Mouse (Mus musculus) spleen, postnatal 4 days (tissue): ENCODE measurements at regions not wholly inside any gene's neighbourhood (a gene's known extent, or its start where the extent isn't known, plus 50 kb on each side); places are given as distances from the start of the nearest gene placed in this dataset.
"Not testable (repeated sequence)": the region's sequence is repeated elsewhere in the genome, so short reads cannot be mapped to it uniquely, and the experiment has no call there.

Experiments
- DNase-seq, 2 experiments: peaks; one replicate each; pipeline ENCODE4 v3.0.0; 2022; ENCODE audit warnings: low spot score in 2 of 2

DNA sequence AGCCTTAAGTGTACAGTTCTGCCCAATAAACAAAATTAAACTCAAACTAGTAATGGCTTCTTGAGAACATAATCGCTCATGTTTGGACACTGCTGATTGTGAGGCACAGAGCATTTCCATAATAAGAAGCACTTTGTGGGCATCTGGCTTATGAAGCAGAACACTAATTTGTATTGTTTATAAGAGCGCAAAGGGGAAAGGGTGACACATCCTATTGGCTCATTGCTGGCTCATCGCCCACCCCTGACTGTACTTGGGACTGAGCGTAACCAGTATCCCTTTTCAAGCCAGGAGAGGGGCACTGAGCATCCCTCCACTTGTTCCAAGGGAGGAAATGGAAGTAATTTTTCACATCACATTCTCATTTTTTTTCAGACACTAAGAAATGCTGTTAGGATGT, 288.0 kb downstream of the Sfmbt2 start:
- no peak for DNase-seq

DNA sequence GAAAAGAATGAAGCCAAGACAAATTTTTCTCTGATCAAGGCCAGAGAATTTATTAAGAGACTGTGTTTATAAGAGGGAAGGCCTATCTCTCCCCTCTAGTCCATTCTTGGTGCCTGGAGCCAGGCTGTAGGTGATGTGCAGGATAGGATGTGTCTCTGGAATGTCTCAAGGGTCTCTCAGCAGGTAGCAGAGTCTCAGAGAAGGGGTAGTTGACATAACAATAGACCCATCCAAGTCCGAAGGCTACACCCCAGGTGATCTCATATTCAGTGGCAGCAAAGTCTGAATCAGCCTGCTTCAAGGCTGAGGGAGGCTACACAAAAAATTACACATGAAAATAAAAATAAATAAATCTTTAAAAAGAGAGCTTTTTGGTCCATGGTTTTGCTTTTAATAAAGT, 297.6 kb downstream of the Sfmbt2 start:
- DNase-seq, result not testable (repeated sequence)

DNA sequence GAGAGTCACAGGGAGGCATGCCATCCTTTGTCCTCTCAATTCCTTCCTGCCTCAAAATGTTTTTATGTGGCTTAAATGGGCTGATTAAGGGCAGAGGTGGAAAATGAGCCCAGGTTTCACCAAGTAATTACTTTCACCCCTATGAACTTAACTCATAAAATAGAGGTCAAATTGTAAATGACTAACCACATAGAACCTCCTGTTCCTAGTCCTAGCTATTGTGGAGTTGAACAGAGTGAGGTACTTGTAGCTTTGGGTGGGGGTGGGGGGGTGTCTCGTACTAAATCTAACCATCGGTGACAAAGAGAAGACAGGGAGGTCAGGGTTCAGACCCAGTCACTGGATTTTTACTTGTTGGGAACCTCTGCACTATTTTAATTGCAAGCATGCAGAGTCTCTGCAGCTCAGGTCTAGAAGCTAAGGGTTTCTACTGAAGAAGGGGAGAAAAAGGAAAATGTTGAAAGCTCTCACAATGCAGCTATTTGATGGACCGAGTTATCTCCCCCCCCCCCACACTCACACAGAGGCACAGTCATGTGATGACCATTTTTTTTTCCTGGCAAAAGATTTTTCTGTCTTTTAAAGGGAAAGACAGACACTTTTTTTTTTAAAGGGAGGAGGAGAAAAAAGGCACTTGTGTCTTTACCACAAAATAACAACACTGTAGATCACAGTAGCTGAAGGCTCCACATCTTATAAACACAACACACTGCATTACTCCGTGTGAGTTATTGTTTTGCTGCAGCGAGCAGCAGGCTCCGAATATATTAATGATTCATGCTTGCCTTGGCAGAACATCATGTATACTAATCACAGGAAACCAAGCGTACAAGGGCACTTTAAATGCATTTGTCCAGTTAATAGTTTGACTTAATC, 300.4 kb downstream of the Sfmbt2 start:
- no peak for DNase-seq

DNA sequence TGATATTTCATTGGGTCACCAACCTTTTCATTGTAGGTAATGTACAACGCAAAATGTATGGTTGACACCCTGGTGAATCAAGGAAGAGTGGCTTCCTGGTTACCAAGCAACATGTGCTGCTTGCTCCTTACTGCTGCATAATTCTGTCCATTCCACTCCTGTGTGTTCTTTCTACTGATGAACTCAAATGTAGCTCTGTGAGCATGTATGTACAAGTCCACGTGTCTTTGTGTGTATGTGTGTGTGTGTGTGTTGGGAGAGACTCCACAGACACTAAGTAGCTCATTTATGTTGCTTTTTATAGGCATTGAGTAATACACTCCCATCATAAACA, 301.0 kb downstream of the Sfmbt2 start:
- DNase-seq, result no peak

DNA sequence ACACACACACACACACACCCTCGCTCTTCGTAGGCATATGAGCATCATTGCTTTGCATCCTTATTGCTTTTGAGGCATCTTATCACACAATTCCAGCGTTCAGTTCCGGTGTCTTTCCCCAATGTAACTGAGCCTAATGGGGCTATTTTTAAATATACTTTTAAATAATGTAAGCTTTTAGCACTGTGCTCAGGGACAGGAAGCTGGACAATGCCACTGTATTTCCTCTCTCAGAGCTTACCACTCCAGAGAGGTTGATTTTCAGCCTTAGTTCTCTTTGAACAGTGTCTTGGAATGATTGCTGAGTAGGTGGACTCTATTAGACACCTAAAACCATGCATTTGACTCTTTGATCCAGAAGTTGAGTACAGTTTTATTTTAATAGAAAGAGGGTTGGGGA, 301.9 kb downstream of the Sfmbt2 start:
- DNase-seq, result no peak

DNA sequence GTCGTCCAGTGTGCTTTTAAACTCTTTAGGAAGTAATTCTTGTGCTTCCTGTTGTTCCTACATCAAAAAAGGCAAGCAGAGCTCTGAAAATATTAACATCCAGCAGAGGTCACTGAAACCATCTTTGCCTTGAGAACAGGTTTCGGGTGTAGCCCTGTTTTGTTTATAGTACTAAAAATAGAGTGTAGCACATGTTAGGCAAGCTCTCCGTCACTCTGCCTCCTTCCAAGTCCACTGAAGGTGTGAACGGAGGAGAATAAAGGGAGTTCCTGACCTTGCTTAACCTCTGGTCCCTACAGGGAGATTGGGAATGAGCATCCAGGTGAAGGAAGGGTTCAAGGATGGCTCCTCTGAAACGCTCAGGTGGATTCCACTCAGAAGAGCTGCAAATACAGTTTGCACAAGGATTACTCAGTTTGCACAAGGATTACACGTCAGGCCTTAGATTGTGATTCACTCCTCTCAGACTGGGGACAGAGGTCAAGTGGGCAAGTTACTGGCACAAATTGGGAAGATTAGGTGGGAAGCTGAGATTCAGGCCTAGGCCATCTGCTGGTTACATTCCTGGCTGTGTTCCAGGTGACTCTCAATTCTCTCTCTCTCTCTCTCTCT, 304.5 kb downstream of the Sfmbt2 start:
- DNase-seq, result no peak

DNA sequence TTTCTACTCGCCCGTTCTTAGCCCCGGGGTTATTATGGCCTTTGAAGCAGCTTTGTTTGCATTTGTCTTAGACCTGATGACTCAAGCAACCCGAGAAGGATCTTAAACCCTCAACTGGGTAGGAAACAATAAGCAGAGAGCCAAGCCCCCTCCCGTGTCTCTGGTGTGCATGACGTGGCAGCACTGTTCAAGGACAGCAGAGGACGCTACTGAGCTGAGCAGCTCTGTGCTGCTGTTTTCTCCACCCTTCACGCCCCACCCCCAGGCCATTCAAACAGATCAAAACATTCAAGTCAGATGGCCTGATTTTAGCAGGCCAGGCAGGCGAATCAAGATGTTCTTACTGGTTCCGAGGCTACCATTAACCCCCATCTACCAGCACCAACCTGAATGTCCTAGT, 331.1 kb downstream of the Sfmbt2 start:
- DNase-seq, result no peak

DNA sequence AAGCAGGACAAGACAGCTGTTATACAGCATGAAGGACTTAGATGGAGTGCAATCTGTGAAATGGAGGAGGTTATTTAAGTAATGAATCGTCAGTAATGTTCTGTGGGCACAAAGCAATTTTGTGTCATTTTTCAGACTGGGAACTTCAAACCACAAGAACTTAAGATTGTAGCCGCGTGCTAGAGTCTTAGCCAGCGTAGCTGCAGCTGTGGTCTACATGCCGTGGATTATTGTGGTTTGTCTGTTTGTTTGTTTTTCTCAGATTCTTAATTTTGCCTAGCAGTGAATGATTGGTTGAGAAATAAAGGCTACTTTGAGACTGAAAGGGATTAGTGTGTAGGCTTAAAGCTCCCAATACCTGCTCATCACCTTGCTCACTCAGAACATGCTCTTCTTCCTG, 348.1 kb downstream of the Sfmbt2 start:
- DNase-seq, result no peak

DNA sequence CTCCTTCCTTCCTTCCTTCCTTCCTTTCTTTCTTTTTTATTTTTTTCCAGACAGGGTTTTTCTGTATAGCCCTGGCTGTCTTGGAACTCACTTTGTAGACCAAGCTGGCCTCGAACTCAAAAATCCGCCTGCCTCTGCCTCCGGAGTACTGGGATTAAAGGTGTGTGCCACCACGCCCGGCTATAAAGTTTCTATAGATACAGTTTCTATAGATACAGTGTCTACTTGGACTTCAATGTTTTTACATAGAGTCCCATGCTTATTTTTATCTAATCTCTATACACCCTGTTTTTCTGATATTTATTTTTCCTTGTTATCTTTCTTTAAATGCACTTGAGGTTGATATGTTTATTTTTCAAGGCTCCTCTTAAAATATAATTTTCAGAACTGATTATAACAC, 364.0 kb downstream of the Sfmbt2 start:
- not testable (repeated sequence) for DNase-seq

DNA sequence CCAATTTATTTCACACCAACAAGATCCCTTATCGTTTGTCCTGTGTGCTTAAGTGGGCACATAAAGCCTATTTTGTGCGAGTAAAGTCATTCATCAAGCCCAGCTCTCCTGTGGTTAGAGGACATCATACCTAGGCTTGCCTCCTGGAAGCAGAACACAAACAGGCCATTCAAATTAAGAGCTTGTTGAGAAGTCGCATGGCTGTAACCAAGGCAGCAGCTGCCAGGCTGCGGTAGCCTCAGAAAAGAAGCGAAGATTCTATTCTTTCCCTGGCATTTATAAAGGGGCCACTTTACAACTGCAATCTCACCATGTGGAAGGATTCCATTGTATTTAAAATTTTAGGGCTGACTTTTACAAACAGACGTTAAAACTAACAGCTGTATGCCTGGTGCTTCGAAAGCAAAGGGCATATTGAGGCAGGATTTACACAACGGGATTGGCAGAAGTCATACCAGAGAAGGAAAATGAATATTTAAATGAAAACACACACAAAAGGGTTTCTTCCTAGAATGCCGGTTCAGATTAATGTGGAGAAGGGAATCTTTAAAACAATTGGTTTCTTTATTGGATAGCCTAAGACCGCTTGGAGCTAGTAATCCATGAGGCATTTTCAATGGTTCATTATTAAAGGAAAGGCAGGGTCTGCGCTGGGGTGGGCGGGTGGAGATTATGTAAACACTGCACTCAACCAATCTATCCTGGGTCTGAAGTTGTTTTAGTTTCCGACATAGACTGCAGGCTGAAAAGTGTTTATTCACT, 366.6 kb downstream of the Sfmbt2 start:
- no peak for DNase-seq

DNA sequence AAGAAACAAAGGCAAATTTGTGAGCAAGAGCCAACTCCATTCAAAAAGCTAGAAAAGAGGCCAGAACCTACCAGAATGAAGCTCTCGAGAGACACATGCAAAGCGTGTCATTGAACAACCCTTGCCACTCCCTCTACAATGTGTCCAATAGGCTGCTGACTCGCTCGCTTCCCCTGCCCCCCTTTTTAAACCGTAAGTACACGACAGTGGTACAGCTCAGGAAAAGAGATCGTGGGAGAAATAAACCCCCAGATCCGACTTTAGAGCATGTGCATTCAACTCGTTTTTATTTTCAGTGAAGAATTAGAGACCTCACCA, 367.1 kb downstream of the Sfmbt2 start:
- no peak for DNase-seq

DNA sequence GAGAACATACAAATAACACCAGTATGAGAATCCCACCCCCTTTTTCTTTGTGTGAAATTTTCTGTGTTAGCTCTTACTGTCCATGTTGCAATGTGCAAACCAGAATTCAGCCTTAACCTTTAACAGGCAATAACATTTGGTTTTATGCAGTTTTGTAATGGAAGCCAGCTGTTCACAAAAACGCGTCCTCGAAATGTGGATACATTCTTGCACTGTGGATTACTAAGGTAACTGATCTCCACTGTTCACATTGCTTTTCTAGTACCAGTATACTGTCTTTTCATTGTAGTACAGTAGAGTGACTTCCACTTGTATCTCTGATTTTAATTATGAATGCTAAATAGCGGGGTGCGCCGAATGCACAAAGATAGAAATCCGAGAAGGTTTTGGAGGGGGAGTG, 374.8 kb downstream of the Sfmbt2 start:
- no peak for DNase-seq

DNA sequence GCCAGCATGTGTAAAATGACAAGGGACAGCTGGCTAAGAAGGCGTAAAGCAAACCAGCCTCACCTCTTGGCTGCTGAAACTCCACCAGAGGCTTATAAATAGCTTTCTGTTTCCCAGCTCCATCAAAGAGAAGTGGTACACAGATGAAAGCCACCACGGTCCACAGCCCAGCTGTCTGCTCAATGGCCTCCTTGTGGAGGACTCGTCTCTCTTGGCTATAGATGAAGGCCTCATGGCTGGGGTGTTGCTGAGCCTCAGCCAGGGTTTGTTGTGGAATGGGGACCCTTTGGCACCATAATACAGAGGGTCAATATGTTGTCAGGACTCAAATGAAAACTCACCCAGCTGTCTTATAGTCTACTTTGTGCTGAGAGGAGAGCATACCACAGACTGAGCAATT, 385.1 kb downstream of the Sfmbt2 start:
- no peak for DNase-seq

DNA sequence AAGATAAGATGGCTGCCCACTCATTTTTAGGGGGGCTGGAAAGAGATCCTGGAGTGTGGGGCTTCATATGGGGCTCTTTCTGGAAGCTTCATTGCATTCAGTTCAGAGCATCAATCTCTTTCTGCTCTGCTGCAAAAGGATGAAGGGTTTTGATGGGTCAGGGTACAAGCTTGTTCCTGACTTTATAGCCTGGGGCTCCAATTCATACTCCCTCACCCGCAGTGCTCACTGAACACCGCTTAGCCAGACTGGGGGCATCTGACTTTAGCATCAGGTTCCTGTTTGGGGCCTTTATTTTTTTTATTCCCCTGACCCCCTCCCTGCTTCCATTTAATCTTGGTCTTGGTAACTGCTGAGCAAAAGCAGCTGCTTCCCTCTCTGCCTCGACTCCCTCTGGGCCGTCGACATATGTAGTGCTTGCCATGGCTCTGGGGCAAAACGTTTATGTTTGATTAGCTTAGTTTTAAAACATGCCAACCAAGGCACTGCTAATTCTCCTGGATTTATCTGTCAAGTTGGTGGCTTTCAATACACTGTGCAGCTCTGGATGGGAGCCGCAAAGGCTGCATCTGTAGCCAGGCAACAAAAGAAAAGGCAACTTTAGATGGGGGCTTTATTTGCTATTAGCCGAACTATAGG, 387.0 kb downstream of the Sfmbt2 start:
- no peak for DNase-seq

DNA sequence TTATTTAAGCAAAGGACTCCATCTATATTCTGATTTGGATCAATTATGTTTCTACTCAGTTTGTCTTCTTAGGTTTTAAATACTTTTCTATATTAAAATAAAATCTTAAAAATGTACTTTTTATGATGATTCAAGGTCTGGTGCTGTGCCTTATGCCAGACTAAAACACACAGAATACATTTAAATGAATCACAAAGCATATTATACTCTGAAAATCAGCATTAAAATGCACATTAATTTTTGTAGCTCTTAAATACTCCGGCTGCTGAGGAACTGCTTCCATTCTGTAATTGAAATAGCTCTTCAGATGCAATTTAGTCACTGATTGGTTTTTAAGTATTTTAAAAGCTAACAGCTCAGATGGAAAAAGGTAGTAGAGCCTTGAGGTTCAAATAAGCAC, 387.6 kb downstream of the Sfmbt2 start:
- no peak for DNase-seq

DNA sequence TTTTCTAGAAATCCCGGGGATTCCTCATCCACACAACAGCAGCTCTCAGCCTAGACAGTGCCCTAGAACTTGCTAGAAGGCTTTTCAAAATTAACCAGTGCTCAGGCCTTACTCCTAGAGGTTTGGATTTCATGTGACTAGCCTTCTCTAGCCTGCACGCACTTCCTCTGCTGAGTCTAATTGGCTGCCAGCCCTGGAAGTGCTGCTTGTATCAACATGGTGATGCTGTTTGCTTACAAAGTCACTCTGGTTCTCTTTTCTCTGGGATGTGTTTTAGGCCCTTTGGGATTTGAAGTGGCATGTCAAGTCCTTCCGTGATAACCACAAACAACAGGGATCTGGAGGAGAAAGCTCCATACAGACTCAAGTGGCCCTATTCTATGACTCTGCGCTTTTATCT, 391.9 kb downstream of the Sfmbt2 start:
- DNase-seq, result no peak

DNA sequence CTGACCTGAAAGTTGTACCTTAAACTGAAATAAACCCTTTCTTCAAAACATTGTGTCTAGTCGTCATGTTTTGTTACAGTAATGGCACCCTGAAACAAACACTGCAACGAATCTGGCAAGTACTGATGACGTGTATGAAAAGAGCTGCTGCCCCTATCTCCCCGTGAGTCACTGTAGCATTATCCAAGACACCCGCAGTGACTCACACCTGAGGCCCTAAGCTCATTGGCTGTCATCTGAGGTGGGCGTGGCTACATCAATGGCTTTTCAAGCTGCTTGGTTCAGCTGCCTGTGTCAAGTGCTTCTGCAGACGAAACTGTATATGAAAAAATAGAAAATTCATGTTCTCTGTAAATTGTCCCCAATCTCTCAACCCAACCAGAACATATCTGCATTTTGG, 388.8 kb upstream of the Prkcq start:
- no peak for DNase-seq

DNA sequence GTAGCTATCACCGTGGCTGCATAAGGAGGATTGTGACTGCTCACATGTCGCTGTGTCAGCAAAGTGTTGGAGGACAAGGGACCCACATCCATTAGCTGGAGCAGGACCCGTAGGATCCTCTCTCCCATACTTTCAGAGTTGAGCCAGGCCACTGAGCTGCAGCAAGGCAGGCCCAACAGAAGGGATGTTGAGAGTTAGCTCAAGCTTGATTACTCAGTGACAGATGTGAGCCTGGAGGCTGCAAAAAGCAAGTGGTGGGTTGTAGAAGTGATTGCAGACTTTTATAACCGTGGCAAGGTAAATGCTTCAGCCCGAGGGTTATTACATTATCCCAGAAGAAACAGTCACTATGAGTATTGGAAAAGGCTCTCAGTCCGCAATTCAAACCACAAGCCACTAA, 388.3 kb upstream of the Prkcq start:
- no peak for DNase-seq

DNA sequence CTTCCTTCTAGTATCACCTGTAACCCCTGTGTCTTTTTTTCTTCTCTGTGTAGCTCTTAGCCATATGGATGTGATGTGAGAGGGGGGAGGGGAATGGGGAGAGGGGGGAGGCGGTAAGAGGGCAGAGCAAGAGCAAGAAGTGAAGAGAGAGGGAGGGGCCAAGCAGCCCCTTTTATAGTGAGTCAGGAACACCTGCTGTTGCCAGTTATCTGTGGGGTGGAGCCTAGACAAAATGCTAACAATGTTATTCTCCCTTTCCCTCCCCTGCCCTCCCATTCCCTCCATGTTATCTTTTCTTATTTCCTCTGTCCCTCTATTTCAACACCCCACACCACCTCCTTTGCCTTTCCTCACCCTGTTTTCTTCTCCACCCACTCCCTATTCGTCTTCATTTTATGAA, 387.6 kb upstream of the Prkcq start:
- no peak for DNase-seq

DNA sequence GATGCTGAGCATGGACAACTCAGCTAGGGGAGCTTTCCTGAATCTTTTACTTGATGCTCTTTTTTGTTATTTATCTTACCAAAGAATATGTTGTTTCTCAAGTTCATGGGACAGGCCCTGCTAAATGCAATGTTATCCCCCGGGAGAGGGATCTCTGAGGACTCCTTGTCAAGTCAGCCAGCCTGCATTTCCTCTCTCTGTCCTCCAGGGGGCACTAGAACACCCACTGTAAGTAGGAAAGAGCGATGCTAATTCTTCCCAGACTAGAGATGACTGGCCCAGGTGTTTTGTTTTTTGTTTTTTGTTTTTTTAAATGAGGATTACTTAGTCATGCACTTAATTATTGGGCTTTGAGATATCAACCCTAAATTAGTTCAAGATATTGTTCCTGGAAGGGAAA, 386.8 kb upstream of the Prkcq start:
- DNase-seq, result no peak

DNA sequence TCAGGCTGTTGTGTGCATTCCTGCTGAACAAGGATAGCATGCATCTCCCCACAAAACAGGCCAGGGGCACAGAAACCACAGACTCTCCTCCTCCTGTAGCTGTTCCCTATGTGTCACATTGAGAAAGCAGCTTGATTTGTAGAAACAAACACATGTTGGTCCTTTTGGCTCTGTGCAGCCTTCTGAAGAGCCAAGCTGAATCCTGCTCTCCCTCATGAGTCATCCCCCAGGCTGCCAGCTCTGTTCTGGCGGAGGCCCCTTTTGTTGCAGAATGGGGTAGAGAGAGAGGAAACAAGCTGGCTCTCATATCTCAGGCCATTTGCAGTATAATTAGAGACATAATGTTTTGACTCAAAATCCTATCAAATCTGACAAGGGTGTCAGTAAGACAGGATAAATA, 383.4 kb upstream of the Prkcq start:
- DNase-seq, result no peak

DNA sequence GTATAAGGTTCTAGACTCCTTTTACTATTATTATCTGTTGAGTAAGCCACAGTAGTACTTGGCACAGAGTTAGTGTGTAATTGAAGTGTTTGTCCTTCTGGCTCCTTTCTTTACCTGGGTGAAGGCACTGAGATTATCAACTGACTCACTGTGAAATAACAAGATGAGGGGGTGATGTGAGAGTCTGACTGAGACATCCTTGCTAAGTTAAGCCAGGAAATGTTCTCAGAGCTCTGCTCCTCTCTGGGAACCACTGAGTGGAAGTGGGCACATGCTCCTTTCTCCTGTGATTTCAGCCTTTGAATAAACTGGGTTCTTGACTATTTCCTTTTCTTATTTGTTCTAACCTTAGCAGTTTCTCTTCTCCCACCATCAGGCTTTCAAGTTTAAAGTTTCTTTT, 380.7 kb upstream of the Prkcq start:
- DNase-seq, result no peak

DNA sequence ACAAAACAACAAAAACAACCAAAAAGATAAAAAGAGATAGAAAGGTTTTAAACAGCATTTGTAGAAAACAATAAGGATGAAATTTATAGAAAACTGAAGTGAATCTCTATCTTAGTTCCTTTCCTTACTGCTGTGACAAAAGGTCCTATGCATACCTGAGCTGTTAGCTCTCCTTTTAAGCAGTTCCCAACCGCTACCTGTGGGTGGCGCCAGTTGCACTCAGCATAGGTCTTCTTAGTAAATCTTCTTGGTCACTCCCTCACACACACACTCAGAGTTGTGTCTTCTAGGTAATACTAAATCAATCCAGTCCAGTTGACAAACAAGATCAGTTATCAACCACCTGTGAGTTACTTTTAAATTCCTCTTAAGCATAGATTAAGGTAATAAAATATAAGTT, 355.5 kb upstream of the Prkcq start:
- no peak for DNase-seq
